Mouse (Mus musculus): ENCODE results near the gene B230219D22Rik. TPM values are rescaled to one million over a fixed set of nuclear protein-coding genes. Genes with fewer than 3 reads are reported as not detected.

Gene B230219D22Rik
- polyA plus RNA-seq (2017; shearing (Covaris generic)), result 27.4 TPM

DNA sequence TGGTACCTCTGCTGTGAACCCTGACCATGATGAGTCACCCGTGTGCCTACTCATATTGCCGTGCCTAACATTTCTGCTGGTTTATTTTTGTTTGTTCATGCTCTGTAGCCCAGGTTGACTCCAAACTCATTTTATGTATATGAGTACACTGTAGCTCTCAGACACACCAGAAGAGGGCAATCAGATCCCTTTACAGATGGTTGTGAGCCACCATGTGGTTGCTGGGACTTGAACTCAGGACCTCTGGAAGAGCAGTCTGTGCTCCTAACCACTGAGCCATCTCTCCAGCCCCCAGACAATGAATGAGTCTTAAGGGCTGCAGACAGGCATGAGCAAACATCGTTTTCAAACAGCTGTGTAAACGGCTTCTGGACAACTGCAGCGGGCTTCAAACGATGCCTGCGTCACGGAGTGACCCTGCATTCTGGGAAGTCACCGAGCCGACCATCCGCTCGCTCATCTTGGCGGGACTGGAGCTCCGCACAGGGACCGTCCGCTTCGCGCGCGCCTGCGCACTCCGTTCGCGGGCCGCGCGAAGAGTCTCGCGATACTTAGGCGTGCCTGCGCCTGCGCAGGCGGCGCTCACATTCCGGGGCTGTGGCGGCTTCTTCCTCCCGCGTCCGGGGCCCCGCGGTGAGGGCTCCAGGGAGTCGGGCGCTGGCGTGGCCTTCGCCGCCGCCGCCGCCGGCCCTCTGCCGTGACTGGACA, at the start of gene B230219D22Rik:
Gene B230219D22Rik (plus strand): TSS at position 590 of the 708 bp plus-strand sequence.

DNA sequence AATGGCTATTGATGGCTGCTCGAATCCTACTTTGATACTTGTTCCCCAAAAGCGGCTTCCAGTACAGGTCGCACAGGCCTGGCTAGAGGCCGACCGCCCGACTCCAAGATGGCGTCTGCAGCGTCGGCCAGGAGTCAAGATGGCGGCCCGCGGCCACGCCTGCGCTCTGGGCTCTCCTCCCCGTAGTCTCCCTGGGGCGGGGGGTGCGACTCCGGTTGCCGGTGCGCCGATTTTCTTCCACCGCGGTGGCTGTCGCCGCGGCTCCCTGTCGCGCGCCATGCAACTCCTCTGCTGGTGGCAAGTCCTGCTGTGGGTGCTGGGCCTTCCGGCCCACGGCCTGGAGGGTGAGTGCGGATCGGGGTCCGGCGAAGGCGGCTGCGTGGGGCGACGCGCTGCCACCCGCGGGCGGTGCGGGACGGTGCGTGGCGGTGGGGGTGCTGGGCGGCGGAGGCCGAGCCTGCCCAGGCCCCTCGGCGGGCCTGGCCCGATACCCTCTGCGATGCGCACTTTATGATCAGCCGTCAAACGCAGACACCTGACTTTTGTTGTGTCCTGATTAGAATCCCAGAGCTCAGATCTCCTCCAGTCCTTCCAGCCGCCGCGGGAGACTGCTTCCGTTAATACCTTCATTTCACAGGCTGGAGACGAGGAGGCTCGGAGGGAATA, 21.7 kb downstream of the B230219D22Rik start, which contains the start of gene Txndc15:
Gene Txndc15 (plus strand): TSS at position 150 of the 666 bp plus-strand sequence.

DNA sequence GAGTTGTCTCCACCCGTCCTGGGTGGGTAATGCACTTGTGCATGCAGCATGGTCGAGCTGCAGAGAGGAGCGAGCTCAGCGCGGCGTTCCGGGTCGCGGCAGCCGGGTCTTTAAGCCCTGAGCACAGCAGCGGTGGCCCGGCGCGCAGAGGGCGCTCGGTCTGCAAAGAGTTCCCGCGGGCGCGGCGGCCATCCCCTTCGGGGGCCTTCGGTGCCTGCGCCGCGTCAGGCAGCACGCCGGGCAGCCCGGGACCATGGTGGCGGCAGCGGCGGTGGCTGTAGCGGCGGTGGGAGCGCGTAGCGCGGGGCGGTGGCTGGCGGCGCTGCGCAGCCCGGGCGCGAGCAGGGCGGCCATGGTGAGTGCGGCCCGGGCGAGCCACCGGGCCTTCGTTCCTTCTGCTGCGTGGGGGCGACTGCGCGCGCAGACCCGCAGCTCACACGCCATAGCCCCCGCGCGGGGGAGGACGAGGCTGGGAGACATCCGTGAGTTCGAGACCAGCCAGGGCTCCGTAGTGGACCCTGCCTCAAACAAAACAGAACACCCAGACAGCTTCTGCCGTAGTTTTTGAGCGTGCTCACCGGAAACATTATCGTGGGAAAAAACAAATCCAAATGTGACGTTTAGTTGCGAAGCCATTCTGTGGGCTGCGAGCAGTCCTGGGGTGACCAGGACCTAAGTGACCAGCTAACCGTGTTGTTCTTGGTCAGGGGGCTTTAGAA, 34.4 kb downstream of the B230219D22Rik start, which contains the start of gene Pcbd2:
Gene Pcbd2 (plus strand): TSS at position 249 of the 719 bp plus-strand sequence.

Other genes with a start within 250 kb of the B230219D22Rik start
- gene Grk6, start 248.1 kb upstream of the B230219D22Rik start, polyA plus RNA-seq (2017; shearing (Covaris generic)), result 367 TPM
- gene Prr7, start 228.9 kb upstream of the B230219D22Rik start, polyA plus RNA-seq (2017; shearing (Covaris generic)), result 3.3 TPM
- not detected for gene Dbn1, start 205.0 kb upstream of the B230219D22Rik start, polyA plus RNA-seq (2017; shearing (Covaris generic))
- 8.8 TPM for gene Pdlim7, start 179.4 kb upstream of the B230219D22Rik start, polyA plus RNA-seq (2017; shearing (Covaris generic))
- 1.6 TPM for gene Dok3, start 163.8 kb upstream of the B230219D22Rik start, polyA plus RNA-seq (2017; shearing (Covaris generic))
- 85.3 TPM for gene Ddx41, start 156.5 kb upstream of the B230219D22Rik start, polyA plus RNA-seq (2017; shearing (Covaris generic))
- gene Fam193b, start 122.0 kb upstream of the B230219D22Rik start, polyA plus RNA-seq (2017; shearing (Covaris generic)), result 69.3 TPM
- gene Tmed9, start 119.4 kb upstream of the B230219D22Rik start, polyA plus RNA-seq (2017; shearing (Covaris generic)), result 293 TPM
- 54.6 TPM for gene B4galt7, start 93.2 kb upstream of the B230219D22Rik start, polyA plus RNA-seq (2017; shearing (Covaris generic))
- 37.0 TPM for gene Caml, start 70.1 kb upstream of the B230219D22Rik start, polyA plus RNA-seq (2017; shearing (Covaris generic))
- 68.7 TPM for gene Ddx46, start 58.1 kb upstream of the B230219D22Rik start, polyA plus RNA-seq (2017; shearing (Covaris generic))
- 62.1 TPM for gene Txndc15, start 21.5 kb downstream of the B230219D22Rik start, polyA plus RNA-seq (2017; shearing (Covaris generic))
- gene Pcbd2, start 34.2 kb downstream of the B230219D22Rik start, polyA plus RNA-seq (2017; shearing (Covaris generic)), result 68.8 TPM
- gene Catsper3, start 91.4 kb downstream of the B230219D22Rik start, polyA plus RNA-seq (2017; shearing (Covaris generic)), result not detected
- not detected for gene Pitx1, start 143.1 kb downstream of the B230219D22Rik start, polyA plus RNA-seq (2017; shearing (Covaris generic))

Measured in CD4-positive, CD25-positive, alpha-beta regulatory T cell (primary cell).